Mouse (Mus musculus) heart, postnatal 14 days (tissue): Measurements from ENCODE around the gene Slc10a7. TPM values are rescaled to one million over a fixed set of nuclear protein-coding genes. Genes with fewer than 3 reads are reported as not detected.
"Not testable (repeated sequence)": the region's sequence is repeated elsewhere in the genome, so short reads cannot be mapped to it uniquely, and the experiment has no call there.

Experiments
- DNase-seq, 2 experiments: peaks; one replicate each; pipeline ENCODE4 v3.0.0; 2021 to 2022
- intact Hi-C: fragments of 180-260 bp; cut with DNase I; formaldehyde crosslinking; loops from one replicate; pipeline ENCODE4 v1.15.1; 2025
- total RNA-seq, 2 experiments: library from RNA; stranded (reverse); gene quantifications; 2 replicates each; pipeline ENCODE4 v1.2.3; 2021

Slc10a7 gene
- total RNA-seq, 2 experiments from 2014 or later, result 7.6 to 9.0 TPM

GRCm38 (mm10) chr8:78658172-78658571 lies 149.0 kb downstream of the Slc10a7 start:
- intact Hi-C loops, result no loop called here
- no peak for DNase-seq

- DNase-seq, result no peak
- intact Hi-C loops, result no loop called here
Measured at GRCm38 (mm10) chr8:78659617-78660187, 150.6 kb downstream of the Slc10a7 start.

GRCm38 (mm10) chr8:78664306-78664940 lies 155.3 kb downstream of the Slc10a7 start:
- no peak for DNase-seq
- intact Hi-C loops, result no loop called here

- intact Hi-C loops, result no loop called here
- DNase-seq, result no peak
Measured at GRCm38 (mm10) chr8:78667399-78667798, 158.3 kb downstream of the Slc10a7 start.

GRCm38 (mm10) chr8:78668206-78668605 lies 159.1 kb downstream of the Slc10a7 start:
- no peak for DNase-seq
- intact Hi-C loops, result no loop called here

GRCm38 (mm10) chr8:78670241-78670640 lies 161.1 kb downstream of the Slc10a7 start:
- DNase-seq, result no peak
- intact Hi-C loops, result no loop called here

GRCm38 (mm10) chr8:78678541-78679219 lies 169.5 kb downstream of the Slc10a7 start:
- intact Hi-C loops, result no loop called here
- DNase-seq, result no peak

GRCm38 (mm10) chr8:78690795-78691194 lies 181.6 kb downstream of the Slc10a7 start:
- no peak for DNase-seq
- intact Hi-C loops, result no loop called here

GRCm38 (mm10) chr8:78698331-78698741 lies 189.2 kb downstream of the Slc10a7 start:
- DNase-seq, result no peak
- intact Hi-C loops, result no loop called here

- intact Hi-C loops, result no loop called here
Measured at GRCm38 (mm10) chr8:78703068-78703820, 194.1 kb downstream of the Slc10a7 start.

GRCm38 (mm10) chr8:78705980-78706379 lies 196.8 kb downstream of the Slc10a7 start:
- DNase-seq, result no peak
- intact Hi-C loops, result no loop called here

More at GRCm38 (mm10) chr8:78703068-78703820, 194.1 kb downstream of the Slc10a7 start:
- DNase-seq, result no peak

- DNase-seq, result no peak
- intact Hi-C loops, result no loop called here
Measured at GRCm38 (mm10) chr8:78709948-78710644, 200.9 kb downstream of the Slc10a7 start.

- intact Hi-C loops, result no loop called here
- no peak for DNase-seq
Measured at GRCm38 (mm10) chr8:78710961-78711360, 201.8 kb downstream of the Slc10a7 start.

- intact Hi-C loops, result no loop called here
- DNase-seq, result no peak
Measured at GRCm38 (mm10) chr8:78714880-78715279, 205.7 kb downstream of the Slc10a7 start.

- no peak for DNase-seq
- intact Hi-C loops, result no loop called here
Measured at GRCm38 (mm10) chr8:78716546-78716945, 207.4 kb downstream of the Slc10a7 start.

- DNase-seq, intact Hi-C loops: not testable (repeated sequence)
Measured at GRCm38 (mm10) chr8:78717191-78717590, 208.0 kb downstream of the Slc10a7 start.

GRCm38 (mm10) chr8:78719279-78720040 lies 210.3 kb downstream of the Slc10a7 start:
- intact Hi-C loops, result no loop called here
- DNase-seq, result no peak

- intact Hi-C loops, result no loop called here
- no peak for DNase-seq
Measured at GRCm38 (mm10) chr8:78720041-78720414, 210.9 kb downstream of the Slc10a7 start.

- DNase-seq, result no peak
- intact Hi-C loops, result no loop called here
Measured at GRCm38 (mm10) chr8:78721576-78721975, 212.4 kb downstream of the Slc10a7 start.

GRCm38 (mm10) chr8:78722201-78722600 lies 213.1 kb downstream of the Slc10a7 start:
- DNase-seq, result no peak
- intact Hi-C loops, result no loop called here
